Mouse (Mus musculus): ENCODE data around the gene Gm17657.
A peak's percentile ranks its signal among the peaks of the same experiment; 100 is the strongest.

The Gm17657 gene

GRCm38 (mm10) chr17:29549543-29550428, at the start of gene Gm17657, which contains the start of gene Tbc1d22b:
Gm17657 (minus strand) TSS chr17:29549638.
Tbc1d22b (plus strand) TSS chr17:29549785.
- DNase-seq, result peak; percentile 98

- no peak for DNase-seq
Measured at GRCm38 (mm10) chr17:29599051-29599450, 49.6 kb upstream of the Gm17657 start.

GRCm38 (mm10) chr17:29596771-29597132, 47.3 kb upstream of the Gm17657 start:
- DNase-seq, result no peak

- no peak for DNase-seq
Measured at GRCm38 (mm10) chr17:29595891-29596770, 46.7 kb upstream of the Gm17657 start.

- DNase-seq, result no peak
Measured at GRCm38 (mm10) chr17:29589221-29589898, 39.9 kb upstream of the Gm17657 start.

GRCm38 (mm10) chr17:29586921-29587320, 37.5 kb upstream of the Gm17657 start:
- DNase-seq, result no peak

- DNase-seq, result peak; percentile 71
Measured at GRCm38 (mm10) chr17:29585446-29585845, 36.0 kb upstream of the Gm17657 start.

GRCm38 (mm10) chr17:29584737-29585136, 35.3 kb upstream of the Gm17657 start:
- no peak for DNase-seq

GRCm38 (mm10) chr17:29584306-29584705, 34.9 kb upstream of the Gm17657 start:
- peak; percentile 69 for DNase-seq

- DNase-seq, result no peak
Measured at GRCm38 (mm10) chr17:29583569-29583968, 34.1 kb upstream of the Gm17657 start.

GRCm38 (mm10) chr17:29579579-29580126, 30.2 kb upstream of the Gm17657 start:
- DNase-seq, result no peak

GRCm38 (mm10) chr17:29569831-29570230, 20.4 kb upstream of the Gm17657 start:
- DNase-seq, result no peak

GRCm38 (mm10) chr17:29568435-29568834, 19.0 kb upstream of the Gm17657 start:
- DNase-seq, result no peak

- peak; percentile 39 for DNase-seq
Measured at GRCm38 (mm10) chr17:29565521-29565920, 16.1 kb upstream of the Gm17657 start.

- DNase-seq, result no peak
Measured at GRCm38 (mm10) chr17:29558476-29558875, 9.0 kb upstream of the Gm17657 start.

GRCm38 (mm10) chr17:29556893-29557292, 7.5 kb upstream of the Gm17657 start:
- peak; percentile 33 for DNase-seq

- DNase-seq, result no peak
Measured at GRCm38 (mm10) chr17:29556456-29556855, 7.0 kb upstream of the Gm17657 start.

- no peak for DNase-seq
Measured at GRCm38 (mm10) chr17:29554176-29554575, 4.7 kb upstream of the Gm17657 start.

GRCm38 (mm10) chr17:29552162-29552732, 2.8 kb upstream of the Gm17657 start, which contains the start of gene Tmem217:
Tmem217 (minus strand) TSS chr17:29552385.
- DNase-seq, result peak; percentile 32

GRCm38 (mm10) chr17:29551019-29551418, 1.6 kb upstream of the Gm17657 start:
- DNase-seq, result peak; percentile 40

GRCm38 (mm10) chr17:29548994-29549393, 444 bp downstream of the Gm17657 start:
- no peak for DNase-seq

- DNase-seq, result no peak
Measured at GRCm38 (mm10) chr17:29548494-29548893, 944 bp downstream of the Gm17657 start.
